Mouse (Mus musculus): ENCODE results near the gene Kin.

Kin gene

GRCm38 (mm10) chr2:10080310-10081010, at the start of gene Kin, which contains the start of gene Atp5c1:
Gene Kin (plus strand): TSS chr2:10080593.
Gene Atp5c1 (minus strand): TSS chr2:10080510.
- DNase-seq (ENCODE audit: low read depth, low spot score), result peak; percentile 91

- DNase-seq (ENCODE audit: low read depth, low spot score), result no peak
Measured at GRCm38 (mm10) chr2:10033684-10034083, 46.7 kb upstream of the Kin start.

DNA sequence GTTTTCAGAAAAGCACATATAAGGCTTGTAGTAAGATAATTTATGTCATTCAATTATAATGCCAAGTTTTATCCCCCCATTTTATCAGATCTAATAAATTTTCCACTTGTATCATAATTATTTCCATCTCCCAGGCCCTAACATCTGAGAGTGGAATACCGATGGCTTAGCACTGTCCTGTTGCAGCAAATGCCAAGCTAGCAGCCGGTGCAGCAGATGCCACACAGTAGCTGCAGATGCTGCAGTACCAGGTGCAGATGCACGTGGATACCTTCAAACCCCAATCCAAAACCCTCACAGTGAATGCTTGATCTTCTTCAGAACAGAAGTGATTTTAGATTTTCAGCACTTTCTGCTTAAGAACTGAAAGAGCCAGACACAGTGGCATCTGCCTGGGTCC, 45.4 kb upstream of the Kin start:
- no peak for DNase-seq (ENCODE audit: low read depth, low spot score)

DNA sequence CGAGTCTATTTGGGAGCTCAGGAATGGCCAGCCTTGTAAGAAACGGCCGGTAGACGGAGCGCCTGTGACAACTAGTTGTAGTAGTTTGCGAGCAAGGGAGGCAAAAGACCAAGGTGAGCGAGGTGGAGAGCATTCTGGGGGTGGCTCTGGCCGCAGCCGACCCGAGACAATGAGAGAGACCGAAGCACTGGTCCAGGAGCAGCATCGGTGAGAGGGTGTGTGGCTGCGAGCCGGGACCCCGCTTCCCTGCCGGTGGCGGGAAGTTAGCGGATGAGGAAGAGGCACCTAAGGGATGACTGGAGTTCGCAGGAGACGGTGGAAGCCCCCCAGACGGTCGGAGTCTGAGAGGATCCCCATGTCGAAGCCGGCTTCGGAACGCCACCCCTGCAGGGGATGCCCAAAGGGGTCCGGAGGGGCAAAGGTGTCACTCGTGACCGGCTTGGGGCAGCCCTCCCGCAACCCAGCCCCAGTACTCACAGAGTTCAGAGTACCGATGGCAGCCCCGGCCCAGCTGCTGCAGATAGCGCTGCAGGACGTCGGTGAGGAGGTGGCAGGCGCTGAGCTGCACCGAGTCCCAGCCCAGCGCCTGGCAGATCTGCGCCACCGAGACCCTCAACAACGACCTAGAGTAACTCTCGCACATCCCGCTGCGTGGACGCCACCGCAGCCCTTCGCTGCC, 32.5 kb upstream of the Kin start:
- no peak for DNase-seq (ENCODE audit: low read depth, low spot score)

GRCm38 (mm10) chr2:10048461-10048860, 31.9 kb upstream of the Kin start, which contains the start of gene Taf3:
Gene Taf3 (minus strand): TSS chr2:10048596.
- peak; percentile 74 for DNase-seq (ENCODE audit: low read depth, low spot score)

GRCm38 (mm10) chr2:10049456-10049855, 30.9 kb upstream of the Kin start:
- DNase-seq (ENCODE audit: low read depth, low spot score), result no peak

DNA sequence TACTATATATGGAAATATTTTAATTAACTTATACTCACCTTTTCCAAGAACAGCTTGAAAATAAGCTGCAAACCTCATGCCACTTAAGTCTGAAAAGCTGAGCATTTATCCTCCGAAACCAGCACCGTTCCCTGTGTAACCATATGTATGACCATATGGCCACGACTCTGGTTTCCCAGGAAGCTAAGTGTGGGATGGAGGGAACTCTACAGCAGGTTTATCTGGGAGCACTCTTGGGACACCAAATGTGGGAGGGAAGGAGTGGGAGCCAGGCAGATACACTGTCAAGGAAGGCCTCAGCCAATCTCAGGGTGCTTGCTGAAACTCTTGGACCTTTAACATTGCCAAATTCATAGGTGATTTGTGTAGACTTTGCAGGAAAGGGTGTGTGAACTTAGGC, 29.5 kb upstream of the Kin start:
- no peak for DNase-seq (ENCODE audit: low read depth, low spot score)

DNA sequence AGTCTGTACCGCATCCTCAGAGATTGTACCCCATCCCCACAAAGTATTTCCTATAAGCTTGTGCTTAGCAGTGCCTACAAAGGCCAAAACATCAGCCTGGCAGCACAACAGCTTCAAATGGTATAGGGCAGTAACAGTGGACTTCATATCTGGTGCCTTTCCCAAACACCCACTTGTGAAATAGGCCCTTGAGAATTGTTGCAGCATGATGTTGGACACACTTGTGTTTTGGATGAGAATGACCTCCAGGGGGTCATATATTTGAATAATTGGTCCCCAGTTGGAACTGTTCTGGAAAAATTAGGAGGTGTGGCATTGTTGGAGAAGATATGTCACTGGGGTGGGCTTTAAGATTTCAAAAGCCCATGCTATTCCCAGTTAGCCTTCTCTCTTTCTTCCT, 28.4 kb upstream of the Kin start:
- DNase-seq (ENCODE audit: low read depth, low spot score), result no peak

DNA sequence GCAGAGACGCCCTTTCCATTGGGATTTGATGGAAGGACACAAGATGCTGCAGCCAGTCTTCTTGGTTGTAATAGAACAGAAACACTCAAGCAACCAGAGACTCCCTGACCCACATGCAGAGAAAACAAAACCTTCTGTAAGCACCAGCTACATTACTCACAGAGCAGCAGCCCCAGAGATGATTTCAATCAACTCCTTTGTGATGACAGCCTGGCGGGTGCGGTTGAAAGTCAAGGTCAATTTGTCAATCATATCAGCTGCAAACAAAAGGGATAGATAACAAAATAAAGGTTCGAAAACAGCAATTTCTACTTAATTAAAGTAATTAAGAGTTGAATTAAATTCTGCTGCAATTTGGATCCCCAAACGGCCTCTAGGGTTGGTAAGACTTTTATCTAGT, 21.6 kb upstream of the Kin start:
- no peak for DNase-seq (ENCODE audit: low read depth, low spot score)

GRCm38 (mm10) chr2:10071751-10072150, 8.6 kb upstream of the Kin start:
- DNase-seq (ENCODE audit: low read depth, low spot score), result no peak

- no peak for DNase-seq (ENCODE audit: low read depth, low spot score)
Measured at GRCm38 (mm10) chr2:10074470-10074869, 5.9 kb upstream of the Kin start.

DNA sequence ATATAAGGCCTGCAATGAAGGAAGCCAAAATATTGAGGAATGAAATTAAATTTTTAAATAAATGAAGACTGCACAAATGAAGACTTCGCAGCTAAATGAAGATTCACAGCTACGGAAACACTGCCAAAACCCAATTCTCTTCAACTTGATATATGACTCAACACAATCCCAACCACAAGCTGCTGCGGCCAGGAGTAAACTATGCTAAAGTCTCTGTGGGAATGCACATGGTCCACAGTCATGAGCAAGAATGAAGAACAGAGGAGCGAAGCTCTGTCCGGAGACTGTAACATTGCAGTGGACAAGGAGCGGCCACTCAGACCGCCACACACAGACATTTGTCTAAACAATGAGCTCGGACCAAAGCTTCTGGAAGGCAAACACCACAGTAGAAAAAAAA, 3.7 kb upstream of the Kin start:
- no peak for DNase-seq (ENCODE audit: low read depth, low spot score)

- DNase-seq (ENCODE audit: low read depth, low spot score), result peak; percentile 33
Measured at GRCm38 (mm10) chr2:10079745-10080309, 566 bp upstream of the Kin start.

- no peak for DNase-seq (ENCODE audit: low read depth, low spot score)
Measured at GRCm38 (mm10) chr2:10081453-10082080, 1.2 kb downstream of the Kin start.

GRCm38 (mm10) chr2:10082737-10083136, 2.3 kb downstream of the Kin start:
- no peak for DNase-seq (ENCODE audit: low read depth, low spot score)

DNA sequence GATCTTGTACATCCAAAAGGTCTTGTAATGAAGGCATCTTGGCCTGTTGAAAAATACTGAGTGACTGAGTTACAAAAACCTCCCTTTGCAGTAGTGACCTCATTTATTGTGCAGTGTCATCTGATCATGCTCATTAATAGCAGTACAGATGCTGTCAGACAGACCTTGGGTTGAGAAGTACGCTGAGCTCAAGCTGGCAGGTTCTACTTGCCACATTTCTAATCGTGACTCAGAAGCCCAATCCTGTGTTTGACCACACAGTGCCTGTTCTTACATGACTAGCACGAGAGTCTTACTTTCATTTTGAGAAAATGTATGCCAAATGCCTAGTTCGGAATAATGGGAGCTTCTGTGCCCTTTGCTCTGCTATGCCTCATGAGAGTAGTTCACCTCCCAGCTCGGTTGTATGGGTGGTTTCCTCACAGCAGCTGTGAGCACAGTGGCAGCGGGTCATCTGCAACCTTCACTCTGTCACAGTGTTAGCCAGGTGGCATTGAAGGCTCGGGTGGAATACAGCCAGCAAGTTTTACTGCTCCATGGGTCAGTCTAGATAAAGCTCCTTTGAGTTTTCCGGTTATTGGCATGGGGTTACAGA, 7.0 kb downstream of the Kin start:
- no peak for DNase-seq (ENCODE audit: low read depth, low spot score)

- DNase-seq (ENCODE audit: low read depth, low spot score), result no peak
Measured at GRCm38 (mm10) chr2:10094327-10095100, 14.1 kb downstream of the Kin start.

DNA sequence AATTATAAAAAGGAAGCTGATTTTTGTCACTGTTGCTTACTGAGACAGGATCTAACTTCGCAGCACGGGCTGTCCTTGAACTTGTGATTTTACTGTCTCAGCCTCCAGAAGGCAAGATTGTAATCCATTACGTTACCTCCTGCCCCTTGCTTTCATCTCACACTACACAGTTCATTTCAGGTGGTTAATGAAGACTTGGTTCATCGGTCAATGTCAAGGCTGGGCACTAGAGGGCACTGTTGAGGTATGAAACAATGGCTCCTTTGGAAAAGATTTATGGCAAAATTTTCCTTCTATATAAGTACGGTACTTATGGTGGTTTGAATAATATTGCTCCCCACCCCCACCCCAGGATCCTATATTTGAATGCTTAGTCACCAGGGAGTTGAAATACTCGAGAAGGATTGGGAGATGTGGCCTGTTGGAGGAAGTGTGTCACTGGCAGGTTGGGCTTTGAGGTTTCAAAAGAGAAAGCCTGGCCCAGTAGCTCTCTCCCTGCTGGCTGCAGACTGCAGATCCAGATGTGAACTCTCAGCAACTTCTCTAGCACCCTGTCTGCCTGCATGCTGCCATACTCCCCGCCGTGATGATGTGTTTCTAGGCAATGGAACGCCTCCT, 18.3 kb downstream of the Kin start:
- DNase-seq (ENCODE audit: low read depth, low spot score), result no peak

DNA sequence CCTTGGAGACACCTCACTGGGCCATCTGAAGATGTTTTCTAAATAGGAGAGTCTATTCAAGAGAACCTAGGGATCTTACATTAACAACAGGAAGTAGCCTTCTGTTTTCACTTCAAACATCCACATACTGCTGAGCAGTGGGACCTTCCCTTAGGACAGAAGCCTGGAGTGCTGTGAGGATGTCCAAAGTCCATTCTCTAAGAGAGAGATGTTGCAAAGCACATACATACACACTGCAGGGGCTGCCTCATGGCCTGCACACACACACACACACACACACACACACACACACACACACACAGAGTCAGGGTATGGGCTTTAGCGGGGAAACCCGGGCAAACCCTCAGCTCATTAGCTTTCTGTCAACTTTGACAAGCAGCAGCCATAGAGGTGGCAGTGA, 20.1 kb downstream of the Kin start:
- no peak for DNase-seq (ENCODE audit: low read depth, low spot score)

GRCm38 (mm10) chr2:10101180-10101579, 20.8 kb downstream of the Kin start:
- DNase-seq (ENCODE audit: low read depth, low spot score), result no peak

All from retina, adult 2 months (tissue).